Mouse (Mus musculus) MEL (cell line): ENCODE results near the gene Rcn1. TPM values are rescaled to one million over a fixed set of nuclear protein-coding genes. Genes with fewer than 3 reads are reported as not detected.
A peak's percentile ranks its signal among the peaks of the same experiment; 100 is the strongest.

Experiments used
- DNase-seq: peaks from one replicate; pipeline ENCODE4 v3.0.0; 2011; ENCODE audit warnings: low read depth, low spot score
- H3K27ac ChIP-seq: 2 replicates; pipeline ENCODE4 v1.5.1; 2012; ENCODE audit warnings: low read depth, mild to moderate bottlenecking, control low read depth, low read length, moderate library complexity; ENCODE audit not compliant: control insufficient read depth
- H3K27me3 ChIP-seq, 2 experiments: fragments of 150-350 bp in 1 of 2; sonication (generic) in 1 of 2; 2 replicates each; pipeline ENCODE4 v1.6.1; 2012; ENCODE audit warnings: low read length in 2 of 2, mild to moderate bottlenecking in 2 of 2, improper control_type of control experiment in 1 of 2, moderate library complexity in 1 of 2; ENCODE audit not compliant: insufficient read depth in 2 of 2, control insufficient read depth in 1 of 2
- H3K36me3 ChIP-seq, 2 experiments: 2 replicates each; pipeline ENCODE4 v1.6.1; 2012 to 2014; ENCODE audit warnings: low read length in 2 of 2, improper control_type of control experiment in 1 of 2, inconsistent platforms in 1 of 2, mild to moderate bottlenecking in 1 of 2; ENCODE audit not compliant: insufficient read depth in 2 of 2, control insufficient read depth in 1 of 2
- H3K4me1 ChIP-seq, 2 experiments: fragments of 150-350 bp in 1 of 2; sonication (generic) in 1 of 2; 2 replicates each; pipeline ENCODE4 v1.6.1; 2012; ENCODE audit warnings: low read length in 2 of 2, improper control_type of control experiment in 1 of 2, mild to moderate bottlenecking in 1 of 2; ENCODE audit not compliant: insufficient read depth in 2 of 2, control insufficient read depth in 1 of 2
- H3K4me3 ChIP-seq, 2 experiments: fragments of 150-350 bp in 1 of 2; sonication (generic) in 1 of 2; 2 replicates each; pipeline ENCODE4 v1.5.1; 2012; ENCODE audit warnings: low read depth in 2 of 2, low read length in 2 of 2, mild to moderate bottlenecking in 2 of 2, moderate library complexity in 2 of 2, control low read depth in 1 of 2, improper control_type of control experiment in 1 of 2; ENCODE audit not compliant: control insufficient read depth in 1 of 2, insufficient read depth in 1 of 2
- H3K79me2 ChIP-seq: 2 replicates; pipeline ENCODE4 v1.6.1; 2012; ENCODE audit warnings: mild to moderate bottlenecking, low read length, moderate library complexity; ENCODE audit not compliant: control insufficient read depth, poor library complexity, insufficient read depth
- H3K9ac ChIP-seq: 2 replicates; pipeline ENCODE4 v1.6.1; 2012; ENCODE audit warnings: low read depth, mild to moderate bottlenecking, control low read depth, low read length, moderate library complexity; ENCODE audit not compliant: control insufficient read depth, poor library complexity, severe bottlenecking
- H3K9me3 ChIP-seq: fragments of 150-350 bp; sonication (generic); replicated peaks from 2 replicates; pipeline ENCODE4 v1.6.1; 2012; ENCODE audit warnings: mild to moderate bottlenecking, low read length, improper control_type of control experiment, moderate library complexity; ENCODE audit not compliant: insufficient read depth
- BHLHE40 ChIP-seq: IDR thresholded peaks from 2 replicates; pipeline ENCODE4 v1.6.1; 2012; ENCODE audit warnings: low read depth, mild to moderate bottlenecking, inconsistent platforms, low read length, improper control_type of control experiment, borderline replicate concordance
- CHD1 ChIP-seq: IDR thresholded peaks from 2 replicates; pipeline ENCODE4 v1.6.1; 2012; ENCODE audit warnings: low read depth, mild to moderate bottlenecking, inconsistent platforms, low read length, improper control_type of control experiment
- EP300 ChIP-seq, 2 experiments: IDR thresholded peaks; 2 replicates each; pipeline ENCODE4 v1.6.1; 2011; ENCODE audit warnings: improper control_type of control experiment in 2 of 2, low read length in 2 of 2, low read depth in 1 of 2, mild to moderate bottlenecking in 1 of 2
- ETS1 ChIP-seq: IDR thresholded peaks from 2 replicates; pipeline ENCODE4 v1.6.1; 2012; ENCODE audit warnings: low read depth, mild to moderate bottlenecking, inconsistent platforms, low read length, improper control_type of control experiment, moderate library complexity
- GATA1 ChIP-seq: IDR thresholded peaks from 2 replicates; pipeline ENCODE4 v1.6.1; 2011; ENCODE audit warnings: low read depth, low read length, improper control_type of control experiment
- KAT2A ChIP-seq: conservative IDR thresholded peaks from 2 replicates; pipeline ENCODE4 v1.6.1; 2012; ENCODE audit warnings: low read depth, low read length, improper control_type of control experiment, inconsistent platforms
- MAFK ChIP-seq: IDR thresholded peaks from 2 replicates; pipeline ENCODE4 v1.6.1; 2011; ENCODE audit warnings: low read depth, mild to moderate bottlenecking, low read length, improper control_type of control experiment, borderline replicate concordance
- MAX ChIP-seq: IDR thresholded peaks from 2 replicates; pipeline ENCODE4 v1.6.1; 2011; ENCODE audit warnings: low read length, improper control_type of control experiment
- MAZ ChIP-seq: IDR thresholded peaks from 2 replicates; pipeline ENCODE4 v1.6.1; 2012; ENCODE audit warnings: low read depth, mild to moderate bottlenecking, inconsistent platforms, low read length, improper control_type of control experiment
- POLR2A ChIP-seq, 2 experiments: IDR thresholded peaks; 2 replicates each; pipeline ENCODE4 v1.6.1; 2011 to 2012; ENCODE audit warnings: low read length in 2 of 2, mild to moderate bottlenecking in 2 of 2, control low read depth in 1 of 2, improper control_type of control experiment in 1 of 2, low read depth in 1 of 2, moderate library complexity in 1 of 2; ENCODE audit not compliant: control insufficient read depth in 1 of 2, insufficient read depth in 1 of 2, poor library complexity in 1 of 2
- POLR2AphosphoS2 ChIP-seq: IDR thresholded peaks from 2 replicates; pipeline ENCODE4 v1.6.1; 2011; ENCODE audit warnings: low read length, improper control_type of control experiment
- RAD21 ChIP-seq: IDR thresholded peaks from 2 replicates; pipeline ENCODE4 v1.6.1; 2011; ENCODE audit warnings: mild to moderate bottlenecking, low read depth, low read length, improper control_type of control experiment
- RCOR1 ChIP-seq: IDR thresholded peaks from 2 replicates; pipeline ENCODE4 v1.6.1; 2012; ENCODE audit warnings: low read depth, mild to moderate bottlenecking, inconsistent platforms, low read length, improper control_type of control experiment
- TAL1 ChIP-seq: IDR thresholded peaks from 2 replicates; pipeline ENCODE4 v1.6.1; 2012; ENCODE audit warnings: mild to moderate bottlenecking, inconsistent platforms, low read length, moderate library complexity, mixed read lengths
- TBP ChIP-seq: IDR thresholded peaks from 2 replicates; pipeline ENCODE4 v1.8.0; 2011; ENCODE audit warnings: low read depth, low read length, improper control_type of control experiment
- UBTF ChIP-seq: IDR thresholded peaks from 2 replicates; pipeline ENCODE4 v1.6.1; 2012; ENCODE audit warnings: low read depth, mild to moderate bottlenecking, inconsistent platforms, low read length, improper control_type of control experiment, moderate library complexity, borderline replicate concordance; ENCODE audit not compliant: insufficient read depth
- USF1 ChIP-seq: IDR thresholded peaks from 2 replicates; pipeline ENCODE4 v1.6.1; 2014; ENCODE audit warnings: low read depth, mild to moderate bottlenecking, inconsistent platforms, low read length, improper control_type of control experiment, moderate library complexity
- USF2 ChIP-seq, 2 experiments: IDR thresholded peaks; 2 replicates each; pipeline ENCODE4 v1.6.1; 2011 to 2012; ENCODE audit warnings: improper control_type of control experiment in 2 of 2, low read length in 2 of 2, borderline replicate concordance in 1 of 2, inconsistent platforms in 1 of 2, low read depth in 1 of 2, mild to moderate bottlenecking in 1 of 2; ENCODE audit not compliant: insufficient read depth in 1 of 2
- ZKSCAN1 ChIP-seq: IDR thresholded peaks from 2 replicates; pipeline ENCODE4 v1.6.1; 2012; ENCODE audit warnings: low read depth, mild to moderate bottlenecking, inconsistent platforms, low read length, improper control_type of control experiment, moderate library complexity
- ZNF384 ChIP-seq: IDR thresholded peaks from 2 replicates; pipeline ENCODE4 v1.6.1; 2012; ENCODE audit warnings: low read depth, mild to moderate bottlenecking, inconsistent platforms, low read length, improper control_type of control experiment
- polyA plus RNA-seq, 2 experiments: library from polyadenylated mRNA; stranded (reverse) in 1 of 2; unstranded in 1 of 2; fragments of >175 nt in 1 of 2; fragments of >200 nt in 1 of 2; gene quantifications; 2 replicates each; pipeline versions ENCODE4 v1.2.1 to v1.2.4; 2012; ENCODE audit warnings: low replicate concordance in 2 of 2, low read depth in 1 of 2; ENCODE audit not compliant: insufficient read length in 2 of 2, insufficient read depth in 1 of 2, missing spikeins in 1 of 2
- total RNA-seq: library from RNA; depleted of rRNA; stranded (reverse); fragments of 300-350 nt; gene quantifications from 2 replicates; pipeline ENCODE4 v1.2.3, GENCODE M21; 2012

The Rcn1 gene
- total and polyA plus RNA-seq, 3 experiments: 45.7 to 51.0 TPM; not detected in 1

DNA sequence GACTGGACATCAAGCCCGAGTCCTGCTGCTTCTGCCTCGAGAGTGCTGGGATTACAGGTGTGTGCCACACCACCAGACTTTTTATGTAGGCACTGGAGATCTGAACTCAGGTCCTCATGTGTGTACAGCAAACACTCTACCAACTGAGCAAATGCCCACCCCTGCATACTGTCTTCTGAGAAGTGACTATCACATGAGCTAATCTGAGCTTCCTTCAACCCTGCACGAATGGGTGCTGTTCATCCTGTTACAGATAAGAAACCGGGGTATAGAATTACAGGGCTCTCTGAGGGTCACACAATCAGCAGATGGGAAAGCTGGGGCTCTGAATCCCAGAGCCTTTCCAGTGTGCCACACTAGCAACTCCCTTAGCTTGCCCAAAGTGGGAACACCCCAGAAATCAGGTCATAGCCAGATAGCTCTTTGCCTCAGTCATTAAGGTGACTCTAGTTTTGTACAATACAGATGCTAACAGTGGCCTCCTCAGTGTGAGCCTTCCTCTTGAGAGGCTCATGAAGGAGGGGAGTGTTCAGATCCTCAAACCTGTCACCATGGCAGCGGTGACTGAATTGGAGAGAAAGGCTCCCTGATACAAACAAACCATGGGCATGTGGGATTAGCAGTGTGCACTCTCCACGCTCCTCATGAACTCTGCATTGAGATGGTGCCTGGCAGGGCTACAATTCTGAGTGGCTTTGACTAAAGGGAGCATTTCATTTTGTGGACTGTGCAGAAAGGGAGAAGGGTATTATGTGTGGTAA is 8.3 kb downstream of the Rcn1 start:
- DNase-seq: peak; percentile 43
- Histone ChIP-seq H3K27me3 (no peaks in the 10 kb centered on the region), H3K27ac (peak overlapping the region; percentile 13; the same call in 1 of the 2 replicates), H3K4me3 (no peak overlapping the region), H3K4me1 (peaks cover 8 to 16% of the 10 kb centered on the region in 2 experiments), H3K36me3 (peaks cover 12 to 29% of the 10 kb centered on the region in 2 experiments), H3K79me2 (peaks cover under 1% of the 10 kb centered on the region; the same call in 1 of the 2 replicates), H3K9ac (no peak overlapping the region), H3K9me3 (no peaks in the 10 kb centered on the region)
- no peak for TF ChIP-seq UBTF
- TF ChIP-seq RCOR1: no peak
- peak; percentile 67 for TF ChIP-seq ETS1
- no peak for TF ChIP-seq TBP
- TF ChIP-seq KAT2A: no peak
- TF ChIP-seq MAZ: no peak
- 0 out of 2 replicates have a peak, but pooled peaks have one; percentile 18 for TF ChIP-seq USF1
- no peak for TF ChIP-seq ZNF384
- TF ChIP-seq BHLHE40: peak; percentile 42; the same call in 1 of the 2 replicates
- TF ChIP-seq CHD1: no peak
- peak; percentile 82 for TF ChIP-seq GATA1
- TF ChIP-seq POLR2AphosphoS2: no peak
- TF ChIP-seq MAFK: no peak
- TF ChIP-seq EP300 (IDR thresholded peaks at IDR 0.05; ENCODE audit: low read depth in 1 of 2, low read length in 2 of 2): peak; percentile 54 to 59; a peak in 3 of 4 replicates

DNA sequence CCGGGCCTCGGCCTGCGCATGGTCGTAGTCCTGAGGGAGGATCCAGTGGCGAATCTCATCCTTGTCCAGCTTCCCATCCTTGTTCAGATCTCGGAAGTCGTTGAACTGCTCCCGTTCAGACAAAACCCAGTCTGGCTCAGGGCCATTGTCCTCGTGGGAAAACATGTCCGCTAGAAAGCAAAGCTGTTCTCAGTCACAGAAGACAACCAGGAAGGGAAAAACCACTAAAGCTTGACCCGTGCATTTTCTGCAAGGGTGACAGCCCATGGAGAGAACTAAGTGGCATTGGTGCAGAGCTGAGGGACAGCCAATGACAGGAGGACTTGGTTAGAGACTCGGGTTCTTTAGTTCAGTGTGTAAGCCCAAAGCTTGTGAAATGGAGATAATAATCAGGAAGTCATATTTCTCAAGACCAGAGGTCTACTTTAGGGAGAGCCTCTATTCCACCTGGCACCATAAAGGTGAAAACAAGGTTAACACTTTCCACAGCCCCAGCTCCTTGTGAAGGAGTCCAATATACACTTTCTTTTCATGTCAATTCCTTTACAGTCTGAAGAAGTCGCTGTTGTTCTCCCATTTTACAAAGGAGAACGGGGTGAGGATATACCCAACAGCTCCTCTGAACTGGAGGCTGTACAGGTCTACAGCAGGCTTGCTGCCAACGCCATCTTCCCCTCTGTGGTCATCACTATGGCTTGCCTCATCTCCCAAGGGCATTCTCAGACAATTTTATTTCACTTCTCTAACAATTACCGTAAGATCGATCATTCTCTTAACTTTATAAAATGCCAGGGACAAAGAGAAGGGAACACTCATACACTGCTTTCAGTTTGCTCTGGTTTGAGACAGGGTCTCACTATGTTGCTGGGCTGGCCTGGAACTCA is 9.9 kb downstream of the Rcn1 start:
- H3K27ac ChIP-seq: no peak overlapping the region
- no peak overlapping the region for H3K4me3 ChIP-seq
- TF ChIP-seq MAX: no peak
- TF ChIP-seq GATA1: no peak
- no peak for TF ChIP-seq BHLHE40
- TF ChIP-seq ZKSCAN1: no peak
- TF ChIP-seq EP300 (IDR thresholded peaks at IDR 0.05; ENCODE audit: low read depth in 1 of 2, low read length in 2 of 2): no peak
- no peak for TF ChIP-seq USF2 (IDR thresholded peaks at IDR 0.05; ENCODE audit: borderline replicate concordance in 1 of 2, insufficient read depth in 1 of 2, low read depth in 1 of 2, low read length in 2 of 2)
- TF ChIP-seq TAL1: no peak
- TF ChIP-seq TBP: no peak
- no peak for TF ChIP-seq POLR2AphosphoS2
- no peak for TF ChIP-seq RAD21
- TF ChIP-seq POLR2A (IDR thresholded peaks at IDR 0.05; ENCODE audit: control insufficient read depth in 1 of 2, insufficient read depth in 1 of 2, low read depth in 1 of 2, low read length in 2 of 2, poor library complexity in 1 of 2): no peak
- DNase-seq: no peak
- peaks cover 12 to 27% of the 10 kb centered on the region in 2 experiments for H3K36me3 ChIP-seq
- H3K79me2 ChIP-seq: no peaks in the 10 kb centered on the region
- H3K27me3 ChIP-seq: no peaks in the 10 kb centered on the region
- H3K9me3 ChIP-seq: no peaks in the 10 kb centered on the region
- H3K4me1 ChIP-seq: peaks cover 8 to 14% of the 10 kb centered on the region in 2 experiments
- no peak overlapping the region for H3K9ac ChIP-seq
